Mouse (Mus musculus) layer of hippocampus, postnatal 25 days (tissue): ENCODE data around the gene Tm6sf2. TPM values are rescaled to one million over a fixed set of nuclear protein-coding genes. Genes with fewer than 3 reads are reported as not detected.
"Not testable (repeated sequence)": the region's sequence is repeated elsewhere in the genome, so short reads cannot be mapped to it uniquely, and the experiment has no call there.

ENCODE experiments used
- DNase-seq, 2 experiments: peaks; one replicate each; pipeline ENCODE4 v3.0.0; 2022; ENCODE audit warnings: mixed read lengths in 2 of 2, low spot score in 1 of 2; ENCODE audit errors: extremely low spot score in 1 of 2
- total RNA-seq, 2 experiments: library from RNA; stranded (reverse); gene quantifications; 2 replicates each; pipeline ENCODE4 v1.2.3; 2021

Gene Tm6sf2
- total RNA-seq = 1 to 10 TPM; 2.9 to 4.9 TPM

GRCm38 (mm10) chr8:70072441-70073069, at the start of gene Tm6sf2:
TSS of gene Tm6sf2 (plus strand) at chr8:70072924.
- DNase-seq = no peak

GRCm38 (mm10) chr8:70023596-70023995, 49.1 kb upstream of the Tm6sf2 start:
- DNase-seq = no peak

GRCm38 (mm10) chr8:70026151-70026550, 46.6 kb upstream of the Tm6sf2 start:
- no peak for DNase-seq

- DNase-seq = no peak
Observed at GRCm38 (mm10) chr8:70030255-70030654, 42.5 kb upstream of the Tm6sf2 start.

GRCm38 (mm10) chr8:70037994-70038393, 34.7 kb upstream of the Tm6sf2 start:
- DNase-seq = no peak

GRCm38 (mm10) chr8:70041885-70042546, 30.7 kb upstream of the Tm6sf2 start:
- peak in 1 of 2 experiments; percentile 16 for DNase-seq

GRCm38 (mm10) chr8:70042583-70043455, 29.9 kb upstream of the Tm6sf2 start, which contains the start of the genes Mau2 and Sugp1:
TSS of gene Mau2 (minus strand) at chr8:70042734.
TSS of gene Sugp1 (plus strand) at chr8:70042813.
- peak; percentile 88 to 91 for DNase-seq

GRCm38 (mm10) chr8:70043996-70044395, 28.7 kb upstream of the Tm6sf2 start:
- DNase-seq = no peak

- no peak for DNase-seq
Observed at GRCm38 (mm10) chr8:70049662-70050061, 23.1 kb upstream of the Tm6sf2 start.

GRCm38 (mm10) chr8:70050434-70050833, 22.3 kb upstream of the Tm6sf2 start:
- DNase-seq = not testable (repeated sequence)

GRCm38 (mm10) chr8:70057721-70058120, 15.0 kb upstream of the Tm6sf2 start:
- DNase-seq = no peak

GRCm38 (mm10) chr8:70071836-70072440, 786 bp upstream of the Tm6sf2 start:
- no peak for DNase-seq

GRCm38 (mm10) chr8:70073120-70073519, 396 bp downstream of the Tm6sf2 start:
- DNase-seq = no peak

- no peak for DNase-seq
Observed at GRCm38 (mm10) chr8:70073682-70074081, 958 bp downstream of the Tm6sf2 start.

GRCm38 (mm10) chr8:70081976-70082375, 9.3 kb downstream of the Tm6sf2 start:
- DNase-seq = no peak

GRCm38 (mm10) chr8:70083285-70083684, 10.6 kb downstream of the Tm6sf2 start, which contains the start of gene Hapln4:
TSS of gene Hapln4 (plus strand) at chr8:70083457.
- peak in 1 of 2 experiments; percentile 53 for DNase-seq

- DNase-seq = no peak
Observed at GRCm38 (mm10) chr8:70084191-70085065, 11.7 kb downstream of the Tm6sf2 start.

- no peak for DNase-seq
Observed at GRCm38 (mm10) chr8:70086151-70086550, 13.4 kb downstream of the Tm6sf2 start.

GRCm38 (mm10) chr8:70087237-70087636, 14.5 kb downstream of the Tm6sf2 start:
- DNase-seq = no peak
